Mouse (Mus musculus) E14TG2a.4 (cell line): Measurements from ENCODE around the gene Pkn1.

Experiments used
- H3K27me3 ChIP-seq: 2 replicates; pipeline ENCODE4 v1.6.1; 2014; ENCODE audit warnings: low read length, control low read depth; ENCODE audit not compliant: insufficient read depth
- H3K36me3 ChIP-seq: 2 replicates; pipeline ENCODE4 v1.6.1; 2014; ENCODE audit warnings: low read length, control low read depth; ENCODE audit not compliant: insufficient read depth
- H3K4me1 ChIP-seq: replicated peaks from 2 replicates; pipeline ENCODE4 v1.6.1; 2014; ENCODE audit warnings: low read depth, low read length, control low read depth
- H3K4me3 ChIP-seq: replicated peaks from 2 replicates; pipeline ENCODE4 v1.5.1; 2014; ENCODE audit warnings: mild to moderate bottlenecking, low read length
- H3K9me3 ChIP-seq: 2 replicates; pipeline ENCODE4 v1.6.1; 2014; ENCODE audit warnings: low read length, control low read depth
- CTCF ChIP-seq: conservative IDR thresholded peaks from 2 replicates; pipeline ENCODE4 v1.5.1; 2014; ENCODE audit warnings: low read length
- NANOG ChIP-seq: IDR thresholded peaks from 2 replicates; pipeline ENCODE4 v1.6.1; 2014; ENCODE audit warnings: borderline replicate concordance, low read length, mixed read lengths
- POU5F1 ChIP-seq: IDR thresholded peaks from 2 replicates; pipeline ENCODE4 v1.6.1; 2014; ENCODE audit warnings: low read length, borderline replicate concordance

The Pkn1 gene

DNA sequence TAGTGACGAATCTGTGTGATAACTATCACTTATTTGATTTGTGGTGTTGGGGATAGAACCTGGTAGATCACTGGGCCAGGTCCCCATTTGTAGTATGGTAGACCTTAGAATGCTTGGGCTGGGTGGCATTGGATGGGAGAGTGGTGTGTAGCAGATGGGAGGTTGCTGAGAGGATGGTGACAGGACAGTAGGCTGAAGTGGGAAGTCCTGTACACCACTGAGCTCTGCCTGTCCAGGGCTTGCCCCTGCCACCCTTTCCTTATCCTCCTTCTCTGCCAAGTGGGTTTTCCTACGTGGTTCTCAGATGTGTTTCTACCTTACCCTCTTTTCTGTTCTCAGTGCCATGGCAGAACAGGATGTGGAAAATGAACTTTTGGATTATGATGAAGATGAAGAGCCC, 20.1 kb upstream of the Pkn1 start:
- TF ChIP-seq POU5F1: no peak
- TF ChIP-seq NANOG: no peak
- TF ChIP-seq CTCF: no peak
- H3K9me3 ChIP-seq: no peaks in the 10 kb centered on the region
- peaks cover 80% of the 10 kb centered on the region for H3K4me1 ChIP-seq
- H3K36me3 ChIP-seq: peaks cover 73% of the 10 kb centered on the region
- H3K27me3 ChIP-seq: no peaks in the 10 kb centered on the region
- no peak overlapping the region for H3K4me3 ChIP-seq

- no peaks in the 10 kb centered on the region for H3K27me3 ChIP-seq
- no peak for TF ChIP-seq POU5F1
- TF ChIP-seq CTCF: no peak
- no peak for TF ChIP-seq NANOG
- H3K4me3 ChIP-seq: peak overlapping the region; percentile 97
- no peaks in the 10 kb centered on the region for H3K9me3 ChIP-seq
- H3K4me1 ChIP-seq: peaks cover 62% of the 10 kb centered on the region
- peaks cover 48% of the 10 kb centered on the region for H3K36me3 ChIP-seq
These were observed 17.6 kb upstream of the Pkn1 start for GRCm38 (mm10) chr8:83716563-83716962.

- no peaks in the 10 kb centered on the region for H3K9me3 ChIP-seq
- no peaks in the 10 kb centered on the region for H3K27me3 ChIP-seq
- TF ChIP-seq NANOG: no peak
- no peak for TF ChIP-seq CTCF
- no peak for TF ChIP-seq POU5F1
- H3K4me3 ChIP-seq: peak overlapping the region; percentile 97
- peaks cover 40% of the 10 kb centered on the region for H3K36me3 ChIP-seq
- H3K4me1 ChIP-seq: peaks cover 60% of the 10 kb centered on the region
These were observed 16.8 kb upstream of the Pkn1 start for GRCm38 (mm10) chr8:83715771-83716170.

DNA sequence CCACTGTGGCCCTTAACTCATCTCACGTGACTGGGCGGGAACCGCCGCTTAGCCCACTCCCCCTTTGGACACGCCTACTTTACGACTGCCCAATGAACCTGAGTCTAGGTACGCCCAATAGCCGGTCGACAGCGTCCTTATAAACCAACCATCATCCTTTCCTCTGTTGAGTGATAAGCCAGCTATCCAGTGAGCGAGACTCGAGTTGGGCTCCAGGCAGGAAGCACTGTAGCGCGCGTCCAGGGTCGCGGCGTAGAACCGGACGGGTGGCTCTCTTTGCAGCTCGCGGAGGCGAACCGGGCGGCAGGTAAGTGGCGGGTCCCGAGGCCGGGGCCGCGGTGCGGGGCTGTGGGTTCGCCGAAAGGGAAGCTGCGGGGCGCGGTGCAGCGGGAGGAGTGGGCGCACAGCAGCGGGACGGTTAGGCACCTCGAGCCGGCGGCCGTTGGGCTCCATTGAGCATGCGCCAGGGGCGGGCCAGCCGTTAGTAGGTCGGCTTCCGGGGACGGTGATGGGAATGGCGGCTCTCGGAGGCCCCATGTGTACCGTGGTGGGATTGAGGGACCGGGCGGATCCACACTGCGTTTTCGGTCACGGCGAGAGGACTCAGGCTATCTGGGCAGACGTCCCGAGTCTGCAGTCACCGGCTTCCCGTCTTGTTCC, 16.2 kb upstream of the Pkn1 start, which contains the start of gene Ddx39:
Gene Ddx39, plus strand, starts transcription at position 147 of the 660 bp plus-strand sequence.
- TF ChIP-seq CTCF (no peak), NANOG (no peak), POU5F1 (no peak)
- Histone ChIP-seq H3K4me1 (peaks cover 54% of the 10 kb centered on the region), H3K9me3 (no peaks in the 10 kb centered on the region), H3K4me3 (peak within 1 kb of the TSS; percentile 97), H3K36me3 (peaks cover 34% of the 10 kb centered on the region), H3K27me3 (no peaks in the 10 kb centered on the region)

- TF ChIP-seq POU5F1 (no peak), CTCF (no peak), NANOG (no peak)
- Histone ChIP-seq H3K9me3 (no peaks in the 10 kb centered on the region), H3K4me1 (peaks cover 49% of the 10 kb centered on the region), H3K4me3 (peak overlapping the region; percentile 97), H3K27me3 (no peaks in the 10 kb centered on the region), H3K36me3 (peaks cover 29% of the 10 kb centered on the region)
These were observed 15.7 kb upstream of the Pkn1 start for GRCm38 (mm10) chr8:83714676-83715030.

- Histone ChIP-seq H3K9me3 (no peaks in the 10 kb centered on the region), H3K4me3 (no peak overlapping the region), H3K27me3 (no peaks in the 10 kb centered on the region), H3K36me3 (no peaks in the 10 kb centered on the region), H3K4me1 (peaks cover 15% of the 10 kb centered on the region)
- no peak for TF ChIP-seq POU5F1
- TF ChIP-seq CTCF: no peak
- no peak for TF ChIP-seq NANOG
These were observed 8.6 kb upstream of the Pkn1 start for GRCm38 (mm10) chr8:83707554-83707953.

DNA sequence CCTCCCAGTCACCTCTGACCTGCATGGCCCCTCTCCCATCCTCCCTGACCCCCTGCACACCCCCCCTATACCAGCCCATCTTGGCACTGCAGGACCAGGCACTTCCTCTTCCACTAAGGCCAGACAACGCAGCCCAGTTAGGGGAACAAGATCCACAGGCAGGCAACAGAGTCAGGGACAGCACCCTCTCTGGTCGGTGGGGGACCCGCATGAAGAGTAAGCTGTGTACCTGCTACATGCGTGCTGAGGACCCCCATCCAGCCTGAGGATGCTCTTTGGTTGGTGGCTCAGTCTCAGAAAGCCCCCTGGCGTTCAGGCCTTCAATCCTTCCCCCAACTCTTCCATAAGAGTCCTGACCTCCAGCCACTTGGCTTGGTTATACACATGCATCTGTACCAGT, 7.4 kb upstream of the Pkn1 start:
- H3K4me1 ChIP-seq: peaks cover 8% of the 10 kb centered on the region
- no peaks in the 10 kb centered on the region for H3K9me3 ChIP-seq
- no peaks in the 10 kb centered on the region for H3K27me3 ChIP-seq
- no peaks in the 10 kb centered on the region for H3K36me3 ChIP-seq
- TF ChIP-seq NANOG (no peak), POU5F1 (no peak), CTCF (peak; percentile 86)
- H3K4me3 ChIP-seq: no peak overlapping the region

- Histone ChIP-seq H3K27me3 (peaks cover 5% of the 10 kb centered on the region; the same call in 1 of the 2 replicates), H3K4me1 (peaks cover 13% of the 10 kb centered on the region), H3K9me3 (no peaks in the 10 kb centered on the region), H3K4me3 (no peak overlapping the region), H3K36me3 (no peaks in the 10 kb centered on the region)
- TF ChIP-seq CTCF (no peak), NANOG (no peak), POU5F1 (no peak)
These were observed 4.4 kb upstream of the Pkn1 start for GRCm38 (mm10) chr8:83703426-83703825.

DNA sequence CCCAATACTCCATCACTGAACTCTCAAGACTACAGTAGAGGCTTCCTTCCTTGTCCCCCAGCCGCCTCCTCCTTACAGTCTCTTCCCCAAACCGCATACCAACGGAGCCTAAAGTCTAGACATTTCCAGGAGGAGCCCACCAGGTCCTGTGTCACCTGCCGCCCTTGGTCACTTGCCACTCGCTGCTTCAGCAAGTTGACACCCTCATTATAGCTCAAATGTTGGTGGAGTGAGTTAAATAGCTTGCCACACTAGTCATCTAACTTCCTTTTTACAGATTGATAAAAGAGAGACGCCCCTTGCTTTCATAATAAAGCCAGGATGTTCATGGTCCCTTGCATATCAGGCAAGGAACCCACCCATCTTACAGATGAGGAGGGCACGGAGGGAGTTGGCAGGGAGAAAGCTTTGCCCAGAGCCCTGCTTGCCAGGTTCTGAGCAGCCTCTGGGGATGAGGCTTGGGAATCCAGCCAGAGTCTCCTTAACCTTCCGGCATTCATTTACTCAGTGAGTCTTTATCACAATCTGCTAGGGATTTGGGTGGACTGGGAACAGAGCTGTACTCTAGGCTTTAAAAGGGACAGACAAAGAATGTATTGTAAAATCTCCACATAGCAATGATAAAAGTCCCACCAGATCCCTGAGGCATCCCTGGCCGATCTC, 1.6 kb upstream of the Pkn1 start:
- H3K4me3 ChIP-seq: no peak overlapping the region
- TF ChIP-seq POU5F1 (no peak), NANOG (no peak), CTCF (no peak)
- peaks cover 26% of the 10 kb centered on the region for H3K27me3 ChIP-seq
- no peaks in the 10 kb centered on the region for H3K36me3 ChIP-seq
- peaks cover 30% of the 10 kb centered on the region for H3K4me1 ChIP-seq
- no peaks in the 10 kb centered on the region for H3K9me3 ChIP-seq
